Mouse (Mus musculus) embryo, embryonic 10 days (tissue): ENCODE measurements around the gene Armcx1.
"Not testable (repeated sequence)": the region's sequence is repeated elsewhere in the genome, so short reads cannot be mapped to it uniquely, and the experiment has no call there.

Experiments used
- DNase-seq: peaks from one replicate; pipeline ENCODE4 v3.0.0-alpha.2; 2015; ENCODE audit warnings: low spot score

The Armcx1 gene

GRCm38 (mm10) chrX:134717752-134718308 is at the start of gene Armcx1:
Armcx1 (plus strand) TSS chrX:134717963.
- DNase-seq: peak; percentile 90

GRCm38 (mm10) chrX:134675022-134675421 is 42.7 kb upstream of the Armcx1 start:
- peak; percentile 43 for DNase-seq

- peak; percentile 14 for DNase-seq
These were observed 41.8 kb upstream of the Armcx1 start for GRCm38 (mm10) chrX:134675959-134676358.

- peak; percentile 54 for DNase-seq
These were observed 32.8 kb upstream of the Armcx1 start for GRCm38 (mm10) chrX:134684936-134685335.

- peak; percentile 88 for DNase-seq
These were observed 31.5 kb upstream of the Armcx1 start, which contains the start of gene Armcx4 for GRCm38 (mm10) chrX:134686267-134686666. Armcx4 (plus strand) TSS chrX:134686519.

- peak; percentile 62 for DNase-seq
These were observed 31.0 kb upstream of the Armcx1 start for GRCm38 (mm10) chrX:134686739-134687171.

- no peak for DNase-seq
These were observed 28.1 kb upstream of the Armcx1 start for GRCm38 (mm10) chrX:134689676-134690075.

GRCm38 (mm10) chrX:134690871-134691539 is 26.8 kb upstream of the Armcx1 start:
- DNase-seq: no peak

- DNase-seq: no peak
These were observed 26.2 kb upstream of the Armcx1 start for GRCm38 (mm10) chrX:134691540-134691935.

GRCm38 (mm10) chrX:134716863-134717262 is 900 bp upstream of the Armcx1 start:
- DNase-seq: peak; percentile 71

GRCm38 (mm10) chrX:134718524-134718923 is 761 bp downstream of the Armcx1 start:
- peak; percentile 65 for DNase-seq

GRCm38 (mm10) chrX:134723762-134724161 is 6.0 kb downstream of the Armcx1 start:
- not testable (repeated sequence) for DNase-seq

- DNase-seq: peak; percentile 54
These were observed 12.0 kb downstream of the Armcx1 start for GRCm38 (mm10) chrX:134729778-134730177.

GRCm38 (mm10) chrX:134737796-134738195 is 20.0 kb downstream of the Armcx1 start:
- DNase-seq: no peak

- DNase-seq: no peak
These were observed 21.4 kb downstream of the Armcx1 start for GRCm38 (mm10) chrX:134739160-134739559.

GRCm38 (mm10) chrX:134741862-134742261 is 24.1 kb downstream of the Armcx1 start:
- DNase-seq: no peak

- DNase-seq: peak; percentile 72
These were observed 28.7 kb downstream of the Armcx1 start for GRCm38 (mm10) chrX:134746459-134746858.

GRCm38 (mm10) chrX:134750764-134751592 is 33.2 kb downstream of the Armcx1 start, which contains the start of gene Armcx6:
Armcx6 (minus strand) TSS chrX:134751417.
- DNase-seq: peak; percentile 86

- no peak for DNase-seq
These were observed 34.1 kb downstream of the Armcx1 start for GRCm38 (mm10) chrX:134751910-134752309.

GRCm38 (mm10) chrX:134752584-134752983 is 34.8 kb downstream of the Armcx1 start:
- DNase-seq: no peak

GRCm38 (mm10) chrX:134756434-134757292 is 38.9 kb downstream of the Armcx1 start, which contains the start of gene Armcx3:
Armcx3 (plus strand) TSS chrX:134756595.
- peak; percentile 79 for DNase-seq
